Mouse (Mus musculus) myocyte (in vitro differentiated cells): Measurements from ENCODE around the gene Scg3. TPM values are rescaled to one million over a fixed set of nuclear protein-coding genes. Genes with fewer than 3 reads are reported as not detected.

Source experiments
- H3K27me3 ChIP-seq: one replicate; pipeline ENCODE4 v1.6.1; 2011; ENCODE audit not compliant: control insufficient read depth, insufficient read depth, insufficient read length
- H3K36me3 ChIP-seq: one replicate; pipeline ENCODE4 v1.6.1; 2011; ENCODE audit not compliant: control insufficient read depth, insufficient read depth
- H3K4me2 ChIP-seq: one replicate; pipeline ENCODE4 v1.6.1; 2011; ENCODE audit warnings: low read depth, control low read depth
- H3K4me3 ChIP-seq: one replicate; pipeline ENCODE4 v1.5.1; 2011; ENCODE audit warnings: mild to moderate bottlenecking, control low read depth, moderate library complexity
- H3K79me2 ChIP-seq: one replicate; pipeline ENCODE4 v1.6.1; 2011; ENCODE audit not compliant: control insufficient read depth, insufficient read depth
- H3ac ChIP-seq: one replicate; pipeline ENCODE4 v1.6.1; 2011; ENCODE audit not compliant: control insufficient read depth, insufficient read length
- CEBPB ChIP-seq: IDR thresholded peaks from 2 replicates; pipeline ENCODE4 v1.6.1; 2011; ENCODE audit warnings: mild to moderate bottlenecking, moderate library complexity; ENCODE audit not compliant: poor library complexity, insufficient read depth, severe bottlenecking
- E2F4 ChIP-seq: IDR thresholded peaks from one replicate; pipeline ENCODE4 v1.6.1; 2011; ENCODE audit warnings: mild to moderate bottlenecking, control low read depth, moderate library complexity; ENCODE audit not compliant: insufficient read depth
- MAX ChIP-seq: IDR thresholded peaks from one replicate; pipeline ENCODE4 v1.6.1; 2011; ENCODE audit warnings: low read depth, mild to moderate bottlenecking, control low read depth
- MYOD1 ChIP-seq, 3 experiments: IDR thresholded peaks; one replicate each; pipeline ENCODE4 v1.6.1; 2011; ENCODE audit warnings: control low read depth in 2 of 3, low read depth in 2 of 3, mild to moderate bottlenecking in 2 of 3, moderate library complexity in 1 of 3; ENCODE audit not compliant: insufficient read length in 2 of 3, control insufficient read depth in 1 of 3
- MYOG ChIP-seq, 3 experiments: IDR thresholded peaks; one replicate each; pipeline ENCODE4 v1.6.1; 2011; ENCODE audit warnings: control low read depth in 2 of 3, low read depth in 2 of 3, mild to moderate bottlenecking in 2 of 3; ENCODE audit not compliant: insufficient read length in 2 of 3, control insufficient read depth in 1 of 3, insufficient read depth in 1 of 3
- POLR2A ChIP-seq: IDR thresholded peaks from one replicate; pipeline ENCODE4 v1.6.1; 2011; ENCODE audit warnings: low read depth, mild to moderate bottlenecking, control low read depth, moderate library complexity; ENCODE audit not compliant: insufficient read length
- POLR2AphosphoS2 ChIP-seq: IDR thresholded peaks from one replicate; pipeline ENCODE4 v1.6.1; 2011; ENCODE audit warnings: low read depth, control low read depth; ENCODE audit not compliant: insufficient read length
- REST ChIP-seq: IDR thresholded peaks from one replicate; pipeline ENCODE4 v1.6.1; 2011; ENCODE audit warnings: mild to moderate bottlenecking, control low read depth, moderate library complexity; ENCODE audit not compliant: insufficient read depth, insufficient read length
- SRF ChIP-seq: IDR thresholded peaks from one replicate; pipeline ENCODE4 v1.6.1; 2011; ENCODE audit warnings: low read depth; ENCODE audit not compliant: control insufficient read depth, insufficient read length
- TCF12 ChIP-seq: IDR thresholded peaks from one replicate; pipeline ENCODE4 v1.6.1; 2011; ENCODE audit warnings: mild to moderate bottlenecking, control low read depth; ENCODE audit not compliant: poor library complexity, insufficient read depth, severe bottlenecking
- TCF3 ChIP-seq: IDR thresholded peaks from one replicate; pipeline ENCODE4 v1.6.1; 2011; ENCODE audit warnings: low read depth, control low read depth; ENCODE audit not compliant: insufficient read length
- USF1 ChIP-seq: IDR thresholded peaks from one replicate; pipeline ENCODE4 v1.6.1; 2011; ENCODE audit warnings: low read depth, mild to moderate bottlenecking, control low read depth, moderate library complexity
- polyA plus RNA-seq: library from polyadenylated mRNA; unstranded; fragments of >200 nt; fragmentation: generic; extraction: Trizol; gene quantifications from one replicate; pipeline ENCODE4 v1.2.1, GENCODE M21; 2012; ENCODE audit warnings: missing spikeins

The Scg3 gene
- polyA plus RNA-seq, 1 experiment, result not detected

- TF ChIP-seq POLR2A, result no peak
- no peak for TF ChIP-seq E2F4
- TF ChIP-seq CEBPB, result no peak
- TF ChIP-seq MYOG (IDR thresholded peaks at IDR 0.05; ENCODE audit: control insufficient read depth in 1 of 3, insufficient read depth in 1 of 3, insufficient read length in 2 of 3, low read depth in 2 of 3), result no peak
- no peak for TF ChIP-seq MAX
- TF ChIP-seq POLR2AphosphoS2, result no peak
- no peak for TF ChIP-seq TCF12
- no peak for TF ChIP-seq MYOD1 (IDR thresholded peaks at IDR 0.05; ENCODE audit: control insufficient read depth in 1 of 3, insufficient read length in 2 of 3, low read depth in 2 of 3)
- TF ChIP-seq REST, result no peak
- no peak for TF ChIP-seq SRF
- H3K79me2 ChIP-seq, result no peaks in the 10 kb centered on the region
- H3K27me3 ChIP-seq, result peaks cover 7% of the 10 kb centered on the region
- H3K4me2 ChIP-seq, result no peak overlapping the region
- H3K36me3 ChIP-seq, result no peaks in the 10 kb centered on the region
- H3K4me3 ChIP-seq, result no peak overlapping the region
- H3ac ChIP-seq, result no peak overlapping the region
Measured at GRCm38 (mm10) chr9:75599191-75599841, 84.5 kb downstream of the Scg3 start.

- H3K27me3 ChIP-seq, result peaks cover 7% of the 10 kb centered on the region
- H3K4me3 ChIP-seq, result no peak overlapping the region
- no peak overlapping the region for H3ac ChIP-seq
- no peaks in the 10 kb centered on the region for H3K79me2 ChIP-seq
- no peaks in the 10 kb centered on the region for H3K36me3 ChIP-seq
- no peak overlapping the region for H3K4me2 ChIP-seq
- TF ChIP-seq MYOD1 (IDR thresholded peaks at IDR 0.05; ENCODE audit: control insufficient read depth in 1 of 3, insufficient read length in 2 of 3, low read depth in 2 of 3) (no peak), SRF (no peak), TCF3 (no peak), E2F4 (no peak)
Measured at GRCm38 (mm10) chr9:75597596-75597995, 86.3 kb downstream of the Scg3 start.

- H3ac ChIP-seq, result no peak overlapping the region
- H3K27me3 ChIP-seq, result peaks cover 7% of the 10 kb centered on the region
- TF ChIP-seq USF1 (no peak), E2F4 (no peak), POLR2A (no peak), MYOG (IDR thresholded peaks at IDR 0.05; ENCODE audit: control insufficient read depth in 1 of 3, insufficient read depth in 1 of 3, insufficient read length in 2 of 3, low read depth in 2 of 3) (no peak), TCF12 (no peak), MAX (no peak), SRF (no peak), POLR2AphosphoS2 (no peak), CEBPB (no peak), MYOD1 (IDR thresholded peaks at IDR 0.05; ENCODE audit: control insufficient read depth in 1 of 3, insufficient read length in 2 of 3, low read depth in 2 of 3) (no peak), REST (no peak), TCF3 (no peak)
- H3K36me3 ChIP-seq, result no peaks in the 10 kb centered on the region
- no peak overlapping the region for H3K4me3 ChIP-seq
- no peaks in the 10 kb centered on the region for H3K79me2 ChIP-seq
- H3K4me2 ChIP-seq, result no peak overlapping the region
Measured at GRCm38 (mm10) chr9:75597036-75597435, 86.8 kb downstream of the Scg3 start.

GRCm38 (mm10) chr9:75593481-75593880 is 90.4 kb downstream of the Scg3 start:
- no peak overlapping the region for H3ac ChIP-seq
- H3K4me3 ChIP-seq, result no peak overlapping the region
- TF ChIP-seq CEBPB (no peak), TCF12 (no peak), USF1 (no peak), POLR2AphosphoS2 (no peak), REST (no peak), MYOD1 (IDR thresholded peaks at IDR 0.05; ENCODE audit: control insufficient read depth in 1 of 3, insufficient read length in 2 of 3, low read depth in 2 of 3) (no peak), MAX (no peak), SRF (no peak), MYOG (IDR thresholded peaks at IDR 0.05; ENCODE audit: control insufficient read depth in 1 of 3, insufficient read depth in 1 of 3, insufficient read length in 2 of 3, low read depth in 2 of 3) (no peak), E2F4 (no peak), POLR2A (no peak), TCF3 (no peak)
- H3K27me3 ChIP-seq, result peaks cover 7% of the 10 kb centered on the region
- H3K79me2 ChIP-seq, result no peaks in the 10 kb centered on the region
- no peaks in the 10 kb centered on the region for H3K36me3 ChIP-seq
- H3K4me2 ChIP-seq, result no peak overlapping the region

Other genes starting within 250 kb of the Scg3 start
- 25.4 TPM for gene Leo1, start 242.5 kb downstream of the Scg3 start, polyA plus RNA-seq
- 12.9 TPM for gene Tmod3, start 124.4 kb downstream of the Scg3 start, polyA plus RNA-seq
- gene Tmod2, start 72.7 kb downstream of the Scg3 start, polyA plus RNA-seq, result 0.06 TPM
- gene Lysmd2, start 58.3 kb downstream of the Scg3 start, polyA plus RNA-seq, result 4.9 TPM
- not detected for gene Bmp5, start 91.3 kb upstream of the Scg3 start, polyA plus RNA-seq